Mouse (Mus musculus): ENCODE measurements around the gene Car2. TPM values are rescaled to one million over a fixed set of nuclear protein-coding genes. Genes with fewer than 3 reads are reported as not detected.

Car2 gene
- 2,019 and 2,429 TPM in 2 replicates for polyA plus RNA-seq (2015; fragmentation: Nextera tagmentation; extraction: Ambion mirVana)

DNA sequence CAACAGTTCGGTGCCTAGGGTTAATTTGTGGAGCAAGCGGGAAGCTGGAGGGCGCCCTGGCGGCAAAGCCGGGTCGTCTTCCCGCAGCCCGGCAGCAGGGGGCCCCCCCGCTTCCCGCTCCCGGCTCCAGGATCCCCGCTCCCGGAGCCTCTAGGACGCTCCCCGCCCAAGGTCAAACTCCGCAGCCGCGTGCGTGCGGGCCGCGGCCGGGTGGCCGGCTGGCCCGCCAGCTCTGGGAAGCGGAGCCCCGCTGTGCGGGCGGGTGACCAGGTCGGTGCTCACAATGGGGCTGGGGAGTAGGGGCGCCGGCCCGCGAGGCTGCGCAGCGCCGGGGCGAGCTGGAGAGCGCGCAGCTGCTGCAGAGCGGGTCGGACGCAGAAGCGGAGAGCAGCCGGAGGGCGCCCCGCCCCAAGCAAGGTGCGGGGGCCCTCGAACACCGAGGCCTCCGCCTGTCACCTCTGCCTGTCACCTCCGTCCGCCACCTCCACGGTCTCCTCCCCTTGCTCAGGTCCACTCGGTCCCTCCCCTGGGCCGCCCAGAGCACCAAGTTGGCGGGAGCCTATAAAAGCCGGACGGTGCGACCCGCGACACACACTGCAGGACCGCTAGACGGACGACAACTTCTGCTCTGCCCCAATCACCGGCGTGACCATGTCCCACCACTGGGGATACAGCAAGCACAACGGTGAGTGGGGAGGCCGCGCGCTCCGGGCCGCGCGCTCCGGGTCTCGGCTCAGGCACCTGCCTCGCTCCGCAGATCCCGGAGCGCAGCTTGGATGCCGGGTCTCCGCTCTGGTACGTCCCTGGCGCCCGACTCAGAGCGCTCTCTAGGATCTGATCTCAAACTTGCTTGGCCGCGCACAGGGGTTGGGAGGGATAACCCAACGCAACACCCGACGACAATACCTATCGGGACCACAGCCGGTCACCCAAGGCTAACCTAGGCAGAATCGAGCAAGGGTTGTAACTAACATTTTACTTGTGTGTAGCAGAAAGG is at the start of gene Car2:
Gene Car2 (plus strand): TSS at position 172 of the 997 bp plus-strand sequence.
- Histone ChIP-seq H3K4me3 (ENCODE audit: low read depth, low read length) (peak within 1 kb of the TSS; percentile 95), H3K27me3 (ENCODE audit: control insufficient read depth, insufficient read depth, low read depth, low read length) (no peaks in the 10 kb centered on the region), H3K4me1 (ENCODE audit: control insufficient read depth, low read depth, low read length) (peaks cover 27% of the 10 kb centered on the region), H3K27ac (ENCODE audit: low read length) (peak within 1 kb of the TSS; percentile 99), H3K36me3 (ENCODE audit: control insufficient read depth, insufficient read depth) (peaks cover 31% of the 10 kb centered on the region), H3K9me3 (replicated peaks; ENCODE audit: control insufficient read depth, low read length) (no peaks in the 10 kb centered on the region), H3K9ac (ENCODE audit: low read depth, low read length) (peak within 1 kb of the TSS; percentile 99), H3K4me2 (ENCODE audit: low read depth, low read length) (peak within 1 kb of the TSS; percentile 70)
- under 1% methylated on average over 87 of the region's 95 CpGs for WGBS (ENCODE audit: insufficient replicate concordance)
- ATAC-seq (ENCODE audit: low read depth) = peak; percentile 93

DNA sequence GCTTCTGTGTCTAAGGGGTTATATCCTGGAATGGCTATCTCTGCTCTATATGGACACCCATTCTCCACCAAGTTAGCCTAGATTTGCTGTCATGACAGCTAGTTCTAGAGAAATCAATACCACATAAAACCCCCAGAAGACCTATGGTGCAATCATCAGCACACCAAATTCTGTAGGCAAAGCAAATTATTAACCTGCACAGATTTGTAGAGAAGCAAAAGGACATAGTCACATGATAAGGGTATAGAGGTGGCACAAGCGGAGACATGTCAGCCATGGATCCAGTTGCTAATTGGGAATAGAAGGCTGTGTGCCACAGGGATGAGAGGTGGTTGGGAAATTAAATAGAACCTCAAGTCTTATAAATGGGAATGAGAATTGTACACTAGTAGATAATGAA is 47.1 kb upstream of the Car2 start:
- WGBS (ENCODE audit: insufficient replicate concordance) = 63% methylated on average over 1 of the region's 1 CpGs
- Histone ChIP-seq H3K9me3 (replicated peaks; ENCODE audit: control insufficient read depth, low read length) (no peaks in the 10 kb centered on the region), H3K36me3 (ENCODE audit: control insufficient read depth, insufficient read depth) (no peaks in the 10 kb centered on the region), H3K4me2 (ENCODE audit: low read depth, low read length) (no peak overlapping the region), H3K27ac (ENCODE audit: low read length) (no peak overlapping the region), H3K4me3 (ENCODE audit: low read depth, low read length) (no peak overlapping the region), H3K27me3 (ENCODE audit: control insufficient read depth, insufficient read depth, low read depth, low read length) (no peaks in the 10 kb centered on the region), H3K9ac (ENCODE audit: low read depth, low read length) (no peak overlapping the region), H3K4me1 (ENCODE audit: control insufficient read depth, low read depth, low read length) (no peaks in the 10 kb centered on the region)
- ATAC-seq (ENCODE audit: low read depth) = peak; percentile 68

DNA sequence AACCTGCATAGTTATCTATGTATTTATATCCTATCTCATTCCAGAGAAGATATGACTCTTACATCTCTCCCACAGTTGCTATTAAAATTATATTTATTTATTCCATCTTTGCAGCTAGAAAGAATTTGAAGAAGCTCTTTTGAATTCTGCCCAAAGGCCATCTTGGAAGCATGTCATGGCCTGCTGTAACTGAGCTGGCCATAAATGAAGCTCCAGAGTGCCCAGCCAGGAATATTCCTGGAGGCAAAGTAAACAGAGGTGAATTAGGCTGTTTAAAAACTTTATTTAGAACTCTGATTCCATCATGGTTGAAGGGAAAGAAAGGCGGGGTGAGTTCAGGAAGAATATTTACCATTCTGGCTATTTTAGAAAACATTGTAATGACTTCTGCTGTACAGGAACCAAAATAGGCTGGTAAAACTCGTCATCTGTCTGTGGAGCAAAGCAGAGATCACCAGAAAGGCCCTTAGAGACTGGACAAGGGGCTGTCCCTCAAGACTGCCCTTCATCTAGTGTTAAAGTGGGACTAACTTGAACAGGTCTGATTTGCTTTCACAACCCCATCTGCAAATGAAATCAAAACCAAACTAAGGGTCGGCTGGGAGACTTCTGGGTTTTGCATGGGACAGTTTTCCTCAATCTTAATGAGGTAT is 46.5 kb upstream of the Car2 start:
- H3K9ac ChIP-seq (ENCODE audit: low read depth, low read length) = no peak overlapping the region
- H3K27me3 ChIP-seq (ENCODE audit: control insufficient read depth, insufficient read depth, low read depth, low read length) = no peaks in the 10 kb centered on the region
- H3K4me1 ChIP-seq (ENCODE audit: control insufficient read depth, low read depth, low read length) = no peaks in the 10 kb centered on the region
- H3K9me3 ChIP-seq (replicated peaks; ENCODE audit: control insufficient read depth, low read length) = no peaks in the 10 kb centered on the region
- H3K4me2 ChIP-seq (ENCODE audit: low read depth, low read length) = no peak overlapping the region
- ATAC-seq (ENCODE audit: low read depth) = no peak
- no peak overlapping the region for H3K4me3 ChIP-seq (ENCODE audit: low read depth, low read length)
- no peak overlapping the region for H3K27ac ChIP-seq (ENCODE audit: low read length)
- WGBS (ENCODE audit: insufficient replicate concordance) = 59% methylated on average over 3 of the region's 3 CpGs
- no peaks in the 10 kb centered on the region for H3K36me3 ChIP-seq (ENCODE audit: control insufficient read depth, insufficient read depth)

DNA sequence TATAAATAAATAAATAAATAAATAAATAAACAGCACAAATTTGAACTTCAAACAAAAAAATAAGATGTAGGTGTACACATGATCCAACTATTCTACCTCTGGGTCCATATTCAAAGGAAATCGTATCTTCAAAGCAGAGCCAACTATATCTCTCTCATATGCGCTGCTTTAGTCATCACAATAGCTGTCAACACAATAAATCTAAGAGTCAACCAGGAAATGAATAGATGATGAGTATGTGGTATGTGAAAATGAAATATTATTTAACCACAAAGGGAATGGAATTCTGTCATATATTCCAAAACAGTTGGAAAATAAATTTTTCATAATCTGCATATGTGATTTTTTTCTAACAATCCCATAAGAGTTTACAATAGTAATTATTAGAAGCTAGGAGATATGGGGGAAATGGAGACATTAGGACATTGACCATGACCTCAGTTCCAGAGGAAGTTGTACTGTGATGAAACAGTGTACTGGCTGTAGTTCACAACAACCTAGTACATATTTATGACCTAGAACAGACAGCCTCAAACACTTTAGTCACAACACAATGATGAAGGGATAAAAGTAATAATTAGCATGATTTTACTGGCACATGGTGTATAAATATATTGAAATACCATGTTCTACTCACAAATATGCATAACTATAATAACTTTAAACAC is 37.4 kb upstream of the Car2 start:
- Histone ChIP-seq H3K4me1 (ENCODE audit: control insufficient read depth, low read depth, low read length) (no peaks in the 10 kb centered on the region), H3K27ac (ENCODE audit: low read length) (no peak overlapping the region), H3K9me3 (replicated peaks; ENCODE audit: control insufficient read depth, low read length) (no peaks in the 10 kb centered on the region), H3K27me3 (ENCODE audit: control insufficient read depth, insufficient read depth, low read depth, low read length) (no peaks in the 10 kb centered on the region), H3K4me3 (ENCODE audit: low read depth, low read length) (no peak overlapping the region), H3K9ac (ENCODE audit: low read depth, low read length) (no peak overlapping the region), H3K36me3 (ENCODE audit: control insufficient read depth, insufficient read depth) (no peaks in the 10 kb centered on the region), H3K4me2 (ENCODE audit: low read depth, low read length) (no peak overlapping the region)
- 72% methylated on average over 2 of the region's 2 CpGs for WGBS (ENCODE audit: insufficient replicate concordance)
- no peak for ATAC-seq (ENCODE audit: low read depth)

DNA sequence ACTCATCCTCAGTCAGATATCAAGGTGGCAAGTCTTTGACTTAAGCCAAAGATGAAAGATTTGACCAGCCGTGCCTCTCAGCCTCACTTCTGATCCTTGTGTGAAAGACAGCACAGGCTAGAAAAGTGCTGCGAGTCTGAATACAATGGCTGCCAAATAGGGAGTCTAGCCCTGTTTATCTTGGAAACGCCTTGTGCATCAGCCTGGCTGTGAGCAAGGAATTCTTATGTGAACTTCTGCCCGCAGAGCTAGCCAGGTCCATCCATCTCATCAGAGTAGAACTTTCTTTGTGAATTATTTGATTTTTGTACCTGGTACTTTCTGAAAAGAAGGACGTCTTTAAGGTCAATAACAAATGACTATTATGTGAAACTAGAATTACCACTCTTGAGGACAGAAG is 32.1 kb upstream of the Car2 start:
- Histone ChIP-seq H3K27me3 (ENCODE audit: control insufficient read depth, insufficient read depth, low read depth, low read length) (no peaks in the 10 kb centered on the region), H3K4me2 (ENCODE audit: low read depth, low read length) (no peak overlapping the region), H3K9me3 (replicated peaks; ENCODE audit: control insufficient read depth, low read length) (no peaks in the 10 kb centered on the region), H3K4me1 (ENCODE audit: control insufficient read depth, low read depth, low read length) (no peaks in the 10 kb centered on the region), H3K4me3 (ENCODE audit: low read depth, low read length) (no peak overlapping the region), H3K27ac (ENCODE audit: low read length) (no peak overlapping the region), H3K9ac (ENCODE audit: low read depth, low read length) (no peak overlapping the region), H3K36me3 (ENCODE audit: control insufficient read depth, insufficient read depth) (no peaks in the 10 kb centered on the region)
- 53% methylated on average over 5 of the region's 5 CpGs for WGBS (ENCODE audit: insufficient replicate concordance)
- no peak for ATAC-seq (ENCODE audit: low read depth)

DNA sequence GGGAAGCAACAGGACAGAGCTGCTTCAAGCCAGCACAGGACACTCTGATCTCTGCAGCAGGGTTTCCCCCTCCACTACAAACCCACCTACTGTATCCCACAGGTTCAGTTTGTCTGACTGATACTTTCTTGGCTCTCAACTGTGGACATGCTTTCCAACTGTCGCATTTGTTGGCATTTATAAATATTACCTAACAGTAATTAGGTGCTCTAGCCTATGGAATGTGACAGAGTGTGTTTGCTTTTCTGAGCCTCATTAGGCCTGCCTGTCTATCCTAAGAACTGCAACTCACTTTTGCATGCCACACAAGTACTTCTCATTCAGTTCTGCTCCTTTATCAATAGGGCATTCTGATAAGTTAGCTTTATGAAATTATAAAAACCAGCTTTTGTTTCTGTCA is 31.6 kb upstream of the Car2 start:
- Histone ChIP-seq H3K27ac (ENCODE audit: low read length) (no peak overlapping the region), H3K4me2 (ENCODE audit: low read depth, low read length) (no peak overlapping the region), H3K4me1 (ENCODE audit: control insufficient read depth, low read depth, low read length) (no peaks in the 10 kb centered on the region), H3K27me3 (ENCODE audit: control insufficient read depth, insufficient read depth, low read depth, low read length) (no peaks in the 10 kb centered on the region), H3K9ac (ENCODE audit: low read depth, low read length) (no peak overlapping the region), H3K36me3 (ENCODE audit: control insufficient read depth, insufficient read depth) (no peaks in the 10 kb centered on the region), H3K9me3 (replicated peaks; ENCODE audit: control insufficient read depth, low read length) (no peaks in the 10 kb centered on the region), H3K4me3 (ENCODE audit: low read depth, low read length) (no peak overlapping the region)
- no peak for ATAC-seq (ENCODE audit: low read depth)
- WGBS (ENCODE audit: insufficient replicate concordance) = 54% methylated on average over 1 of the region's 1 CpGs

DNA sequence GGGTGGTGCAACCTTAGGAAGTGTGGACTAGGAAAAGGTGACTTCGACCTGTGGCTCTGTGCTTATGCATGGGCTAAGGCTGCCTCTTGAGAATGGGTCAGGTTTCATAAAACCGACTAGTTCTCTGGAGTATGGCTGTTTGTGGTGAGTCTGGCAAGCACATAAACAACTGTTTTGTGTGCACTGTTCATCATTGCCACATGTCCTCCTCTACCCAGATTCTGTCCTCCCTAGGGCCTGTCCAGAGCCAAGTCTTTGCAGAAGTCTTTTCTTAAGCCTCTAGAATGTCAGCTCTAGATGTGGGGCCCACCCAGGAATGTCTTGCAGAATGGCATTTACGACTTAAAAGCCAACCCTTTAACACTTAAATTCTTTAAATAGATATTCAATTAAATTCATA is 28.2 kb upstream of the Car2 start:
- Histone ChIP-seq H3K4me3 (ENCODE audit: low read depth, low read length) (no peak overlapping the region), H3K36me3 (ENCODE audit: control insufficient read depth, insufficient read depth) (no peaks in the 10 kb centered on the region), H3K27me3 (ENCODE audit: control insufficient read depth, insufficient read depth, low read depth, low read length) (peaks cover 6% of the 10 kb centered on the region; the same call in 1 of the 2 replicates), H3K27ac (ENCODE audit: low read length) (no peak overlapping the region), H3K4me1 (ENCODE audit: control insufficient read depth, low read depth, low read length) (no peaks in the 10 kb centered on the region), H3K9me3 (replicated peaks; ENCODE audit: control insufficient read depth, low read length) (no peaks in the 10 kb centered on the region), H3K9ac (ENCODE audit: low read depth, low read length) (no peak overlapping the region), H3K4me2 (ENCODE audit: low read depth, low read length) (no peak overlapping the region)
- WGBS (ENCODE audit: insufficient replicate concordance) = 61% methylated on average over 3 of the region's 3 CpGs
- ATAC-seq (ENCODE audit: low read depth) = no peak

DNA sequence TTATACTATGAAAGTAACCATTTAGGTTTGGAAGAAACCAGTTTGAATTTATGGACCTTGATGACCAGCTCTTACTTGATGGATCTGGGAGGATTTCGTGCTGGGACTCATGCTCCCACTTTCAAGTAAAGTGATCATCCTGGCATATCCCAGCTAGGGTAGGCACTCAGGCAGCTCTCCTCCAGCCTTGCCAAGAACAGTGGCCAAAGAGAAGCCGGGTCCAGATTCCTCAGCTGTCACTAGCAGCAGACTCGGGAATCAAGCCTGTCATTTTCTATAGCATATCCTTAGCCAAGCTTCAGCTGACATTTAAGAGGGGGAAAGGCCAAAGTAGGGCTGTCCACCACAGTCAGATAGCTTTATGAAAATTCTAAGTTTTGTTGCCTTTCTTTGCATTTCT is 25.8 kb upstream of the Car2 start:
- H3K27ac ChIP-seq (ENCODE audit: low read length) = no peak overlapping the region
- peaks cover 13% of the 10 kb centered on the region for H3K27me3 ChIP-seq (ENCODE audit: control insufficient read depth, insufficient read depth, low read depth, low read length)
- 57% methylated on average over 3 of the region's 3 CpGs for WGBS (ENCODE audit: insufficient replicate concordance)
- H3K4me3 ChIP-seq (ENCODE audit: low read depth, low read length) = no peak overlapping the region
- H3K9ac ChIP-seq (ENCODE audit: low read depth, low read length) = no peak overlapping the region
- H3K9me3 ChIP-seq (replicated peaks; ENCODE audit: control insufficient read depth, low read length) = no peaks in the 10 kb centered on the region
- H3K36me3 ChIP-seq (ENCODE audit: control insufficient read depth, insufficient read depth) = no peaks in the 10 kb centered on the region
- ATAC-seq (ENCODE audit: low read depth) = no peak
- no peak overlapping the region for H3K4me2 ChIP-seq (ENCODE audit: low read depth, low read length)
- H3K4me1 ChIP-seq (ENCODE audit: control insufficient read depth, low read depth, low read length) = no peaks in the 10 kb centered on the region

All from liver, embryonic 16.5 days (tissue).